In genomic region chr1:136946806-136947393, GRCm38 (mm10) we compare ENCODE assay signal across 10 mouse cellular contexts. TPM values are rescaled to one million over a fixed set of nuclear protein-coding genes. Genes with fewer than 3 reads are reported as not detected.
DNase-seq lines count a peak whose midpoint lies in the region; ATAC-seq lines count a peak whose summit lies in the region.
"Had no signal": no experiment of that assay in that cellular context is flagged by ENCODE, and none has a peak within 500 bp of the region (broad histone marks: within the 10 kb centered on the region; RNA-seq: fewer than 3 reads in every experiment).

No protein-coding gene starts in this region.

- peak overlapping the region; percentile 31 for H3K4me2 ChIP-seq in lung, embryonic 16.5 days (ENCODE audit: low read depth, low read length)
- H3K4me2 ChIP-seq in limb, embryonic 15.5 days = 0 out of 2 replicates have a peak overlapping the region, but pooled peaks have one; percentile 2
- peak overlapping the region; percentile 87 for H3K4me2 ChIP-seq in stomach, embryonic 15.5 days

- ATAC-seq in lung, embryonic 16.5 days (ENCODE audit: low read depth) = no peak
- ATAC-seq in limb, embryonic 15.5 days (ENCODE audit: insufficient number of reproducible peaks, low FRiP score, low TSS enrichment, low read depth) = no peak
- no peak for ATAC-seq in stomach, embryonic 15.5 days (ENCODE audit: insufficient read depth, low FRiP score, low read depth)

- peaks cover 18% of the 10 kb centered on the region; the same call in 1 of the 2 replicates for H3K4me1 ChIP-seq in lung, embryonic 16.5 days (replicated peaks; ENCODE audit: control insufficient read depth, insufficient read depth, low read length)
- peaks cover 30% of the 10 kb centered on the region for H3K4me1 ChIP-seq in limb, embryonic 15.5 days
- peaks cover 12% of the 10 kb centered on the region; the same call in 1 of the 2 replicates for H3K4me1 ChIP-seq in stomach, embryonic 15.5 days

- H3K9me3 ChIP-seq in lung, embryonic 16.5 days (ENCODE audit: control insufficient read depth, low read length) = no peaks in the 10 kb centered on the region
- no peaks in the 10 kb centered on the region for H3K9me3 ChIP-seq in limb, embryonic 15.5 days
- H3K9me3 ChIP-seq in stomach, embryonic 15.5 days = no peaks in the 10 kb centered on the region

- H3K4me3 ChIP-seq in lung, embryonic 16.5 days (ENCODE audit: low read length) = peak overlapping the region; percentile 60
- H3K4me3 ChIP-seq in limb, embryonic 15.5 days = peak overlapping the region; percentile 17
- peak overlapping the region; percentile 50 for H3K4me3 ChIP-seq in stomach, embryonic 15.5 days (replicated peaks)

- H3K27ac ChIP-seq in lung, embryonic 16.5 days (ENCODE audit: low read length) = no peak overlapping the region; the same call in 1 of the 2 replicates
- no peak overlapping the region for H3K27ac ChIP-seq in limb, embryonic 15.5 days
- no peak overlapping the region for H3K27ac ChIP-seq in stomach, embryonic 15.5 days

- H3K9ac ChIP-seq in lung, embryonic 16.5 days (ENCODE audit: low read length) = peak overlapping the region; percentile 53
- no peak overlapping the region for H3K9ac ChIP-seq in limb, embryonic 15.5 days
- H3K9ac ChIP-seq in stomach, embryonic 15.5 days = no peak overlapping the region

- peaks cover 79% of the 10 kb centered on the region for H3K27me3 ChIP-seq in lung, embryonic 16.5 days (ENCODE audit: control insufficient read depth, insufficient read depth, low read depth, low read length)
- H3K27me3 ChIP-seq in limb, embryonic 15.5 days = peaks cover 82% of the 10 kb centered on the region
- H3K27me3 ChIP-seq in stomach, embryonic 15.5 days (replicated peaks) = peaks cover 60% of the 10 kb centered on the region

- no peaks in the 10 kb centered on the region for H3K36me3 ChIP-seq in lung, embryonic 16.5 days (ENCODE audit: control insufficient read depth, insufficient read depth, low read length)
- no peaks in the 10 kb centered on the region for H3K36me3 ChIP-seq in limb, embryonic 15.5 days
- no peaks in the 10 kb centered on the region for H3K36me3 ChIP-seq in stomach, embryonic 15.5 days

- WGBS in lung, embryonic 16.5 days = 2% methylated on average over 18 of the region's 18 CpGs
- 2% methylated on average over 18 of the region's 18 CpGs for WGBS in limb, embryonic 15.5 days
- WGBS in stomach, embryonic 15.5 days = 3% methylated on average over 18 of the region's 18 CpGs

- DNase-seq in adrenal gland, postnatal 10 days = peak; percentile 13
- DNase-seq in adrenal gland, adult 8-10 months = no peak
- no peak for DNase-seq in lung, postnatal 36 days
- no peak for DNase-seq in right cerebral cortex, postnatal 4 days
- no peak for DNase-seq in ovary, postnatal 14 days (ENCODE audit: low spot score)
- DNase-seq: kidney, postnatal 36 days; thymus, adult 2 months had no signal

RNA-seq across cellular contexts. Expression of gene Nr5a2, which starts 13.3 kb away (rescaled TPM):
- total RNA-seq in adrenal gland, postnatal 10 days (2021) = 1 to 10 TPM; 6.1 to 7.6 TPM
- 1 to 10 TPM; 1.7 to 4.0 (median 2.6) TPM for total RNA-seq in adrenal gland, adult 8-10 months (2022)
- 2.3 and 2.5 TPM in 2 replicates for polyA plus RNA-seq in lung, embryonic 16.5 days (2015; fragmentation: Nextera tagmentation; extraction: Ambion mirVana)
- polyA plus RNA-seq in limb, embryonic 15.5 days (2015; fragmentation: Nextera tagmentation; extraction: Ambion mirVana) = 0.82 and 1.1 TPM in 2 replicates
- polyA plus RNA-seq in stomach, embryonic 15.5 days (2015; fragmentation: Nextera tagmentation; extraction: Ambion mirVana) = 6.3 and 8.1 TPM in 2 replicates

Comparison
In these comparisons a context has a peak if more than half of its experiments do, and no peak if none do; other contexts are left out.
1. H3K4me2 ChIP-seq: peak in every context shown above with its lines; median percentile 87 in stomach, embryonic 15.5 days; 31 in lung, embryonic 16.5 days; 2 in limb, embryonic 15.5 days.